Mouse (Mus musculus): ENCODE data around the gene Tuba1c. TPM values are rescaled to one million over a fixed set of nuclear protein-coding genes. Genes with fewer than 3 reads are reported as not detected.
A peak's percentile ranks its signal among the peaks of the same experiment; 100 is the strongest.

Gene Tuba1c
- polyA plus RNA-seq, 1 experiment = 173 TPM

DNA sequence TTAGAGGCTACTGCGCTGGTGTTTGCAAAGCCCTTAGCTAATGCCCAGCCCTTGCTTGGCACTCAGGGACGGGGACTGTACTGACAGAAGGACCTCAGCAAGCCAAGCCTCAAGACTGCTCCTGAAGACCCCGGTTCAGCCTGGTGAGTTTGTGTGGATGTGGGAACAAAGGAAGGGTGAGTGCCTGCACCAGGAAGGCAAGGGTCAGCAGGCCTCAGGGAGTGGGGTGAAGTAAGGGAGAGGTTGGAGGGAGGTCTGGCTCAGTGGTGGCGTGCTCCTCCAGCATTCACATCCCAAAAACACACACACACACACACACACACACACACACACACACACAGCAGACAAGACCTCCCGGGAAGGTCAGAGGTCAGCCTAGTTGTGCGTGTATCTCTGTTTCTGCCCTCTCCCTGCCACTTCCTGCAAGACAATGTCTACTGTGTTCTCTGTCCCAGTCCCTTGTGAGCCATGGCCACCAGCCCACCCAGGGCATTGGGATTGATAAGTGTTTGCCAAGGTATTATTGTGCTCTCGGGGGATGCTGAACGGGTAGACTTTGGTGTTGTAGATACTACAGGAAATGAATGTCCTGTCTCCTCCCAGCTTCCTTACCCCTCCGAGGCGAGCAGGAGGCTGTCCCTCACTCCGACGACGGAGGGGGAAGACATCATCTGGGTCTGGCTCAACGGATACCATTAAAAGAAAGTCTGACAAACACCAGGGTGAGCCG lies 48.7 kb downstream of the Tuba1c start:
- TF ChIP-seq CTCF (IDR thresholded peaks at IDR 0.05; ENCODE audit: low read depth, low read length) (no peak), POLR2A (IDR thresholded peaks at IDR 0.05; ENCODE audit: borderline replicate concordance, low read depth, low read length) (no peak)
- H3K27ac ChIP-seq (ENCODE audit: insufficient read depth, low read depth, low read length) = no peak overlapping the region
- peaks cover 5% of the 10 kb centered on the region for H3K4me1 ChIP-seq (ENCODE audit: control insufficient read depth, insufficient read depth, low read length)
- H3K4me3 ChIP-seq (ENCODE audit: insufficient read depth, low read length) = no peak overlapping the region

DNA sequence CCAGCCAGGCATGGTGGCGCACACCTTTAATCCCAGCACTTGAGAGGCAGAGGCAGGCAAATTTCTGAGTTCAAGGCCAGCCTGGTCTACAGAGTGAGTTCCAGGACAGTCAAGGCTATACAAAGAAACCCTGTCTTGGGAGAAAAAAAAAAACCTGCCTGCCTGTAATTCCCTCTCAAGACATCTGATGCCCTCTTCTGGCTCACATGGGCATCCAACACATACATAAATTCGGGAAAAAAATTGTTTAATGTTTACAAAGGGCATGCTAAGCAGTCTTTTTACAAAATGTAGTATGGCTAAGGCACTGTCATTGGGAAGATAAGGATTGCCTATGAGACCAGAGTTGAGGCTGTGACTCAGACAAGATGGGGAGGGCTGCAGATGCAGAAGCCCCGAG lies 50.1 kb downstream of the Tuba1c start:
- H3K4me3 ChIP-seq (ENCODE audit: insufficient read depth, low read length) = no peak overlapping the region
- TF ChIP-seq CTCF (IDR thresholded peaks at IDR 0.05; ENCODE audit: low read depth, low read length) (no peak), POLR2A (IDR thresholded peaks at IDR 0.05; ENCODE audit: borderline replicate concordance, low read depth, low read length) (no peak)
- peaks cover 5% of the 10 kb centered on the region for H3K4me1 ChIP-seq (ENCODE audit: control insufficient read depth, insufficient read depth, low read length)
- H3K27ac ChIP-seq (ENCODE audit: insufficient read depth, low read depth, low read length) = no peak overlapping the region

DNA sequence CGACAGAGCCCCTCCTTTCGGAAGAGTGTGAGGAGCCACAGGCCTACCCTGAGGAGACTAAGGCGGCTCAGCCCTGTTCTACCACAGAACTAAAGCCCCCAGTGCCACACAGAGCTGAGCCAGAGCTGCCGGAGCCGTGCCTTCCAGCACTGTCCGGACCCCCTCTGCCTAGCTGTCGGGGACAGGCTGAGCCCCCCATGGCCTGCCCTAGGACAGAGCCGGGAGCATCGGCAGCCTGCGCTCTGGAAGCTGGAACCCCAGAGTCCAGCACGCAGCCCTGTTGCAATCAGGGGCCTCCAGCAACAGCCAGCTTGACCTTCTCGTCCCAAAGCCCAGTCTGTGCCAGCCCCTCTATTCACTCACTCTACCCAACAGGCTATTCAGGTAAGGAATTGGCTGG lies 52.6 kb downstream of the Tuba1c start:
- TF ChIP-seq CTCF (IDR thresholded peaks at IDR 0.05; ENCODE audit: low read depth, low read length) = no peak
- no peak overlapping the region for H3K27ac ChIP-seq (ENCODE audit: insufficient read depth, low read depth, low read length)
- no peak overlapping the region for H3K4me3 ChIP-seq (ENCODE audit: insufficient read depth, low read length)
- H3K4me1 ChIP-seq (ENCODE audit: control insufficient read depth, insufficient read depth, low read length) = no peaks in the 10 kb centered on the region

DNA sequence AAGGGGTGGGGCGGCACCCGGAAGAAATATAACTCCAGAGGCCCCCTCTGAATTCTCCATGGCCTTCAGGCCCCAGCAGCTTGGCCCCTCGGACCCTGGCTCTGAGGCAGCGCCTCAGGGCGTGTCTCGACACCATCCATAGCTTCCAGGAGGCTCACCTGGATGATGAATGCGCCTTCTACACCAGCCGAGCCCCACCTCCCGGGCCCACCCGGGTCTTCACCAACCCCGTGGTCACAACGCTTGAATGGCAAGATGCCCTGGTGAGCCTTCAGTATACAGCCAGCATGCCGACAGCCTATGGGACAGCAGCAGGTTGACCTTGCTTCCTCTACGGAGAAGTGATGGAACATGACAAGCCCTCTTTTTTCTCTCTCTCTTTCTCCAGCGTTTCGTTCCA lies 53.1 kb downstream of the Tuba1c start:
- H3K4me1 ChIP-seq (ENCODE audit: control insufficient read depth, insufficient read depth, low read length) = no peaks in the 10 kb centered on the region
- H3K4me3 ChIP-seq (ENCODE audit: insufficient read depth, low read length) = no peak overlapping the region
- no peak overlapping the region for H3K27ac ChIP-seq (ENCODE audit: insufficient read depth, low read depth, low read length)
- TF ChIP-seq CTCF (IDR thresholded peaks at IDR 0.05; ENCODE audit: low read depth, low read length) (no peak), POLR2A (IDR thresholded peaks at IDR 0.05; ENCODE audit: borderline replicate concordance, low read depth, low read length) (no peak)

DNA sequence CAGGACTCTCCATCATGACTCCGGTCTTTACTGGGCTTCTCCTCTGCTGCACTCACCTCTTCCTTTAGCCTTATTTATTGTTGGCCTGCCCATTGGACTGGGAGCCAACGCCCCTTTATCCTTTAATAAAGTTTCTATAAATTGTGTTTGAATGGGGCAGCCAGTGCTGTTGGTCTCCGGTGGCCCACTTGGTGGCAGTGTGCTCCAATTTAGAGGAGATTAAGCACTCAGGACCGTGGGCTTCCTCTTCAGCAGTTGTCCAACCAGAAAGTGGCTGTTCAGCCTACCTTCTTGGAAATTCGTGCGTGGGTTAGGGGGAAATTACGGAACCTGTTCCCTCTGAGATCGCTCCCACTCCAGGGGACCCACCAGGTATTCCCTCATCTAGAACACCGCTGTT lies 53.6 kb downstream of the Tuba1c start:
- H3K27ac ChIP-seq (ENCODE audit: insufficient read depth, low read depth, low read length) = no peak overlapping the region
- TF ChIP-seq POLR2A (IDR thresholded peaks at IDR 0.05; ENCODE audit: borderline replicate concordance, low read depth, low read length) = no peak
- peak; percentile 67 for TF ChIP-seq CTCF (IDR thresholded peaks at IDR 0.05; ENCODE audit: low read depth, low read length)

DNA sequence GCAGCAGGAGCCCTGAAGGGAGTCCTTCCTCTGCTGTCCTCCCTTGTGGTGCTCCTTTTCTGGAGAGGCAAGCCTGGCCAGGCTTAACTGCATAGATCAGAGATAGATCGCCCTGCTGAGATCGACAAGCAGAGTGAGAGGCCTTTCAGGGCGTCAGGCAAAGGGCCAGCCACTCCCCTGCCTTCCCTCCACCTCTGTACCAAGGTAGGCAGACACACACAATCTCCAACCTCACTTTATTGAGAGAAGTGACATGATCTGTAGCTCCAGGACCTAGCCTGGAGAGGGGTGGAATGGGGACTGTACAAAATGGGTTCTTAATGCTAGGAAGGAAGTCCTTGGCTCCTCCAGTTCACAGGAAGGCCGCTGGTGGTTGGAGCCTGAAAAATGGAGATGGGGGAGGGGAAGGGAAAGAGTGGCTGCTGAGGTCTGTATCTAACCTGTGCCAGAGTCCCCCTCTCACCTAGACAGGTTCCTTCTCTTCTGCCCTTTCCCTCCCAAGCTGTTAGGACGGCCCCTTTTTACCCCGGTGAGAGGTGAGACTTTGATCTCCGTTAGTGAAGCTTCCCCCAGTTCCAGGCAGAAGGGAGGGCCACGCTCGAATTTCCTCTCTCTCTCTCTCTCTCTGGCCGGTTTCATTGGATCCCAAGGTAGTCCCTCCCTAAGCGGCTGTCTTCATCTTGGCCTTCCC lies 54.3 kb downstream of the Tuba1c start:
- Histone ChIP-seq H3K4me1 (ENCODE audit: control insufficient read depth, insufficient read depth, low read length) (no peaks in the 10 kb centered on the region), H3K27ac (ENCODE audit: insufficient read depth, low read depth, low read length) (no peak overlapping the region), H3K4me3 (ENCODE audit: insufficient read depth, low read length) (no peak overlapping the region)
- no peak for TF ChIP-seq POLR2A (IDR thresholded peaks at IDR 0.05; ENCODE audit: borderline replicate concordance, low read depth, low read length)

More for the DNA sequence above, 53.6 kb downstream of the Tuba1c start:
- no peaks in the 10 kb centered on the region for H3K4me1 ChIP-seq (ENCODE audit: control insufficient read depth, insufficient read depth, low read length)
- no peak overlapping the region for H3K4me3 ChIP-seq (ENCODE audit: insufficient read depth, low read length)

DNA sequence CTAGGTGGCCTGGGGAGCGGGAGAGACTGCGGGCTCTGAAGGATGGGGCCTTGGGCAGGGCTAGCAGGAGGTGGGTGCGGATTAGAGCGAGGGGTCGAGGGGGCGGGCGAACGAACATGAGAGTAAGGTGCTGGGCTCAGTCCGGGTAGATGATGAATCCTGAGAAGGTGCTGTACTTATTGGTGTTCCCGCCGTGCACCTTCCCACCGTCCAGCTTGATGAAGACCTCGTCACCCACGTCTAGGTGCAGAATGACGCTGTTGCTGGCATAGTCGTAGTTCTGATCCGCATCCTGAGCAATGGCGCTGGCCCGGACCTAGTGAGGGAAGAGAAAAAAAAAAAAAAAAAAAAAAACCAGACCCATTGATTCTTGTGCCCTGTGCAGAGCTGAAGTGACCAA lies 54.9 kb downstream of the Tuba1c start:
- Histone ChIP-seq H3K27ac (ENCODE audit: insufficient read depth, low read depth, low read length) (no peak overlapping the region), H3K4me1 (ENCODE audit: control insufficient read depth, insufficient read depth, low read length) (no peaks in the 10 kb centered on the region), H3K4me3 (ENCODE audit: insufficient read depth, low read length) (no peak overlapping the region)
- TF ChIP-seq POLR2A (IDR thresholded peaks at IDR 0.05; ENCODE audit: borderline replicate concordance, low read depth, low read length) (no peak), CTCF (IDR thresholded peaks at IDR 0.05; ENCODE audit: low read depth, low read length) (no peak)

DNA sequence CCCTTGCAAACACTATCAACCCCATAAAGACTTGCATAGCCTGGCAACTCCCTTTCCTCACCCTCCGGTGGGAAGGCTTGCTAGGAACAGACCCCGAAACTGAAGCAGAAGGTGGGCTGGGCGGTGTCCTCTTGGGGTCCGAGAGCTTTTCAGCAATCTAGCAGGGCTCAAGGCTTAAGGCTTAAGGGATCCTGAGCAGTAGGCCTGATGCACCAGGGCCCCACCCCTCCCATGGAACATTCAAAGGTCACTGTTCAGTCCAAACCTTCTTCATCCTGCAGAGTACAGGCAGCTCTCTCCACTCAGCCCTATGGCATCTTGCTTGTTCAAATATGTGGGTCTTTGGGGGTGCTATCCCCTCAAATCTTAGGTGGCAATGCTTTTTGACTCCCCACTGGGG lies 56.3 kb downstream of the Tuba1c start:
- Histone ChIP-seq H3K4me3 (ENCODE audit: insufficient read depth, low read length) (no peak overlapping the region), H3K27ac (ENCODE audit: insufficient read depth, low read depth, low read length) (no peak overlapping the region), H3K4me1 (ENCODE audit: control insufficient read depth, insufficient read depth, low read length) (no peaks in the 10 kb centered on the region)
- TF ChIP-seq POLR2A (IDR thresholded peaks at IDR 0.05; ENCODE audit: borderline replicate concordance, low read depth, low read length) (no peak), CTCF (IDR thresholded peaks at IDR 0.05; ENCODE audit: low read depth, low read length) (no peak)

DNA sequence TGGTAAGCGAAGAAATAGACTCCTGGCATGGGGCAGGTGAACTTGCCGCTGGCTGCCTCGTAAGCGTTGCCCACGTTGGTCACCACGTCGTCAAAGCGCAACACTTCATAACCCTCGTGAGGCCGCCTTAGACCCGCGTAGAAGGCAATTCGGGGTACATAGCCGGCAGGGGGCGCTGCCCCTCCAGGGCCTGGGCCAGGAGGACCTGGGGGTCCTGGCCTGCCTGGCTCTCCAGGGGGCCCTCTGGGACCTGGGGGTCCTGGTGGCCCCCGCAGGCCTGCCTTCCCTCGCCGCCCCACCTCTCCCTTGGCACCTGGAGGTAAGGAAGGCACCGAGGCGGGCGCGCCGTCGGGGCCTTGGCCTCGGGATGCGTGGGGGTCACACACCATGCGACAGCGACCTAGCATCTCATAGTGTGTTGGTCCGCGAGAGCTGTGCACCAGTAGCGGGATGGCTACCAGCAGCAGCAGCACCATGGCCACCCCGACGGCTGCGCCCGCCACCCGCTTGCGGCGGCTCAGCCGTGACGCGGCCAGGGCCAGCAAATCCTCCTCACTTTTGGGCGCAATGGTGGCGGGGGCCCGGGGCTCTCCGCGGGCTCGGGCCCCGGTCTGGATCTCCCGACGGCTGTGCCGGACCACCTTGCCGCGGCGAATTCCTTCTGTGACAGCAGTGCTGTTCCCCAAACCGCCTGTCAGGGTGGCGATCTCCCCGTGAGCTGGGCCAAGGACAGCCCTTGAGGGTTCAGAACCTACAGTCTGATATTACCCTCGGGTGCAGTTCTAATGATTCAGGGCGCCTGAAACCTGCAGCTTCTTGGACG lies 57.8 kb downstream of the Tuba1c start, which contains the start of gene C1ql4:
C1ql4 (minus strand) TSS at position 565 of the 823 bp plus-strand sequence.
- H3K4me1 ChIP-seq (ENCODE audit: control insufficient read depth, insufficient read depth, low read length) = no peaks in the 10 kb centered on the region
- H3K4me3 ChIP-seq (ENCODE audit: insufficient read depth, low read length) = peak within 1 kb of the TSS; percentile 37
- no peak within 1 kb of the TSS for H3K27ac ChIP-seq (ENCODE audit: insufficient read depth, low read depth, low read length)
- 0 out of 2 replicates have a peak, but pooled peaks have one; percentile 19 for TF ChIP-seq CTCF (IDR thresholded peaks at IDR 0.05; ENCODE audit: low read depth, low read length)
- TF ChIP-seq POLR2A (IDR thresholded peaks at IDR 0.05; ENCODE audit: borderline replicate concordance, low read depth, low read length) = no peak

Other genes starting within 250 kb of the Tuba1c start
- not detected in 2 replicates for gene Wnt1, start 240.0 kb upstream of the Tuba1c start, polyA plus RNA-seq (2012; ENCODE audit: insufficient read depth, insufficient read length, missing spikeins)
- gene Ddn, start 220.4 kb upstream of the Tuba1c start, polyA plus RNA-seq (2012; ENCODE audit: insufficient read depth, insufficient read length, missing spikeins) = not detected in 2 replicates
- gene Prkag1, start 198.4 kb upstream of the Tuba1c start, polyA plus RNA-seq (2012; ENCODE audit: insufficient read depth, insufficient read length, missing spikeins) = 82.3 and 86.6 TPM in 2 replicates
- 69.1 and 75.3 TPM in 2 replicates for gene Kmt2d, start 158.7 kb upstream of the Tuba1c start, polyA plus RNA-seq (2012; ENCODE audit: insufficient read depth, insufficient read length, missing spikeins)
- 9.8 and 11.8 TPM in 2 replicates for gene Rhebl1, start 135.4 kb upstream of the Tuba1c start, polyA plus RNA-seq (2012; ENCODE audit: insufficient read depth, insufficient read length, missing spikeins)
- gene Dhh, start 131.4 kb upstream of the Tuba1c start, polyA plus RNA-seq (2012; ENCODE audit: insufficient read depth, insufficient read length, missing spikeins) = not detected in 2 replicates
- 22.0 and 25.7 TPM in 2 replicates for gene Lmbr1l, start 111.7 kb upstream of the Tuba1c start, polyA plus RNA-seq (2012; ENCODE audit: insufficient read depth, insufficient read length, missing spikeins)
- gene Tuba1b, start 95.3 kb upstream of the Tuba1c start, polyA plus RNA-seq (2012; ENCODE audit: insufficient read depth, insufficient read length, missing spikeins) = 872 and 1,013 TPM in 2 replicates
- gene Gm49450, start 76.3 kb upstream of the Tuba1c start, polyA plus RNA-seq (2012; ENCODE audit: insufficient read depth, insufficient read length, missing spikeins) = not detected in 2 replicates
- gene Tuba1a, start 76.2 kb upstream of the Tuba1c start, polyA plus RNA-seq (2012; ENCODE audit: insufficient read depth, insufficient read length, missing spikeins) = 36.4 and 43.3 TPM in 2 replicates
- not detected in 2 replicates for gene Prph, start 25.3 kb downstream of the Tuba1c start, polyA plus RNA-seq (2012; ENCODE audit: insufficient read depth, insufficient read length, missing spikeins)
- gene Troap, start 44.7 kb downstream of the Tuba1c start, polyA plus RNA-seq (2012; ENCODE audit: insufficient read depth, insufficient read length, missing spikeins) = 15.6 and 18.3 TPM in 2 replicates
- gene C1ql4, start 57.9 kb downstream of the Tuba1c start, polyA plus RNA-seq (2012; ENCODE audit: insufficient read depth, insufficient read length, missing spikeins) = not detected in 2 replicates
- gene Dnajc22, start 63.3 kb downstream of the Tuba1c start, polyA plus RNA-seq (2012; ENCODE audit: insufficient read depth, insufficient read length, missing spikeins) = not detected in 2 replicates
- 5.9 and 7.3 TPM in 2 replicates for gene Spats2, start 96.0 kb downstream of the Tuba1c start, polyA plus RNA-seq (2012; ENCODE audit: insufficient read depth, insufficient read length, missing spikeins)
- gene Kcnh3, start 195.0 kb downstream of the Tuba1c start, polyA plus RNA-seq (2012; ENCODE audit: insufficient read depth, insufficient read length, missing spikeins) = not detected in 2 replicates
- 29.4 and 29.9 TPM in 2 replicates for gene Mcrs1, start 222.1 kb downstream of the Tuba1c start, polyA plus RNA-seq (2012; ENCODE audit: insufficient read depth, insufficient read length, missing spikeins)